Mouse (Mus musculus) erythroblast, adult 5-6 weeks (primary cell): ENCODE results near the gene Zdhhc6. TPM values are rescaled to one million over a fixed set of nuclear protein-coding genes. Genes with fewer than 3 reads are reported as not detected.

ENCODE experiments used
- ATAC-seq: replicated peaks from 2 replicates; pipeline ENCODE4 v1.8.0; 2016; ENCODE audit warnings: moderate number of reproducible peaks, mild to moderate bottlenecking, moderate TSS enrichment, inconsistent platforms; ENCODE audit not compliant: poor library complexity, low FRiP score, severe bottlenecking
- total RNA-seq, 2 experiments: library from RNA; stranded (forward) in 1 of 2; stranded (reverse) in 1 of 2; fragments of 150-400 nt in 1 of 2; fragments of 200-764, 138-1000 nt in 1 of 2; gene quantifications; 2 replicates each; pipeline versions ENCODE4 v1.2.3 to v1.2.4; 2015 to 2017; ENCODE audit warnings: low replicate concordance in 2 of 2

The Zdhhc6 gene
- total RNA-seq, 2 experiments from 2014 or later = 11.8 to 17.5 TPM

- ATAC-seq = no peak
Observed at GRCm38 (mm10) chr19:55311874-55312273, 4.0 kb downstream of the Zdhhc6 start.

- ATAC-seq = peak; percentile 62
Observed at GRCm38 (mm10) chr19:55305024-55305423, 10.8 kb downstream of the Zdhhc6 start.

GRCm38 (mm10) chr19:55300525-55300924 is 15.3 kb downstream of the Zdhhc6 start:
- no peak for ATAC-seq

GRCm38 (mm10) chr19:55299378-55299777 is 16.5 kb downstream of the Zdhhc6 start:
- no peak for ATAC-seq

- no peak for ATAC-seq
Observed at GRCm38 (mm10) chr19:55297961-55298360, 17.9 kb downstream of the Zdhhc6 start.

GRCm38 (mm10) chr19:55297489-55297888 is 18.3 kb downstream of the Zdhhc6 start:
- no peak for ATAC-seq

- ATAC-seq = no peak
Observed at GRCm38 (mm10) chr19:55296301-55296700, 19.5 kb downstream of the Zdhhc6 start.

GRCm38 (mm10) chr19:55295556-55295955 is 20.3 kb downstream of the Zdhhc6 start:
- no peak for ATAC-seq

- no peak for ATAC-seq
Observed at GRCm38 (mm10) chr19:55295075-55295474, 20.8 kb downstream of the Zdhhc6 start.

- ATAC-seq = no peak
Observed at GRCm38 (mm10) chr19:55293175-55293574, 22.7 kb downstream of the Zdhhc6 start.

GRCm38 (mm10) chr19:55292210-55292850 is 23.5 kb downstream of the Zdhhc6 start:
- ATAC-seq = no peak

- no peak for ATAC-seq
Observed at GRCm38 (mm10) chr19:55290621-55291270, 25.1 kb downstream of the Zdhhc6 start.

GRCm38 (mm10) chr19:55288974-55289373 is 26.9 kb downstream of the Zdhhc6 start:
- ATAC-seq = 0 out of 2 replicates have a peak, but pooled peaks have one; percentile 54

- ATAC-seq = no peak
Observed at GRCm38 (mm10) chr19:55286034-55286433, 29.8 kb downstream of the Zdhhc6 start.

- ATAC-seq = peak; percentile 93
Observed at GRCm38 (mm10) chr19:55284093-55284492, 31.7 kb downstream of the Zdhhc6 start.

- no peak for ATAC-seq
Observed at GRCm38 (mm10) chr19:55276770-55277169, 39.1 kb downstream of the Zdhhc6 start.

GRCm38 (mm10) chr19:55276100-55276499 is 39.7 kb downstream of the Zdhhc6 start:
- no peak for ATAC-seq

GRCm38 (mm10) chr19:55273340-55273739 is 42.5 kb downstream of the Zdhhc6 start:
- ATAC-seq = peak; percentile 69

GRCm38 (mm10) chr19:55271448-55271847 is 44.4 kb downstream of the Zdhhc6 start:
- ATAC-seq = no peak

- no peak for ATAC-seq
Observed at GRCm38 (mm10) chr19:55269051-55269450, 46.8 kb downstream of the Zdhhc6 start.

GRCm38 (mm10) chr19:55268150-55268549 is 47.7 kb downstream of the Zdhhc6 start:
- ATAC-seq = no peak
